Mouse (Mus musculus) adipocyte (in vitro differentiated cells): Measurements from ENCODE around the gene Pex11g.
A peak's percentile ranks its signal among the peaks of the same experiment; 100 is the strongest.

Experiments
- DNase-seq: peaks from one replicate; pipeline ENCODE4 v3.0.0-alpha.2; 2016; ENCODE audit warnings: low spot score

Pex11g gene

GRCm38 (mm10) chr8:3480221-3480785, 12.8 kb upstream of the Pex11g start:
- DNase-seq: peak; percentile 77

DNA sequence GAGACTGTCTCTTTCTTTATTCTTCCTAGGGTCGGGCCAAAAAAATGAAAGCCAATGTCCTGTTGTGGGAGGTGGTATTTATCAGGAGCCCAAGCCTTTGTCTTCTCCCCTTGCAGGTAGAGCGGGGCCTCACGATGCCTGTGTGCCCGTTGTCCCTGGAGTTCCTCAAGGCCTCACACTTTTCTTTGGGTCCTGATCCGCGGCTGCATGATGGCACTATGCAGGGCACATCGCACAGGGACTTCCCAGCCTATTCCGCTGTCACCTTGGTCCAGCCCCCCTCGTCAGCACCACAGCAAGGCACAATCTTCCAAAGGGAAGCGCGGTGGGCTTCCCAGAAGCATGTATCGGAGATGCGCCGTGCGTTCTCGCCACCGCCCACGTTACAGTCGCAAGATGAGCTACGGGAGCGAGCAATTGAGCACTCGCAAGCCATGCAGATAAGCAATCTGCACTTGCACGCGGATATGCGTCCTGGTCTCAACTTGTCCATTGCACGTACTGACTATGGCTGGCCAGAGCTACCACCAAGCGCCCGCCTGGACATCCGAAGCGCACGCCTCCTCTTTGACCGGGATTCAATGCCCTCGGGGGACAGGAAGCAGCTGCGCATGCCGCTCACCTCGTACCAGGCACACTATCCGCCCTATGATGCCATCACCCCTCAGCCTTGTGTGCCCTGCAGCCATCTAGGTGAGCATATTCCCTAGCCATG, 8.4 kb upstream of the Pex11g start:
- DNase-seq: no peak

GRCm38 (mm10) chr8:3470562-3470961, 3.1 kb upstream of the Pex11g start, which contains the start of gene Tex45:
Gene Tex45 (plus strand): TSS chr8:3470862.
- DNase-seq: no peak

DNA sequence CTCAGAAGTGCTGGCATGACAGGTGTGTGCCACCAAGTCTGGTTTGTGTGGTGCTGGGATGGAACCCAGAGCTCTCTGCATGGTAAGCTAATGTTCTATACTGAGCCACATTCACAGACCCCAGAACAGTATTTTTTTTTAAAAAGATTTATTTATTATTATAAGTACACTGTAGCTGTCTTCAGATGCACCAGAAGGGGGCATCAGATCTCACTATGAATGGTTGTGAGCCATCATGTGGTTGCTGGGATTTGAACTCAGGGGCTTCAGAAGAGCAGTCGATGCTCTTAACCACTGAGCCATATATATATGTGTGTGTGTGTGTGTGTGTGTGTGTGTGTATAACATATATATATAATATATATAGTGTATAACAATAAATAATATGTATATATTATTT, 1.4 kb upstream of the Pex11g start:
- DNase-seq: no peak

- DNase-seq: peak; percentile 31
Observed at GRCm38 (mm10) chr8:3467886-3468545, 536 bp upstream of the Pex11g start.

- peak; percentile 76 for DNase-seq
Observed at GRCm38 (mm10) chr8:3464309-3464708, 3.2 kb downstream of the Pex11g start.

GRCm38 (mm10) chr8:3463248-3463647, 4.2 kb downstream of the Pex11g start:
- DNase-seq: no peak

GRCm38 (mm10) chr8:3451992-3452391, 15.5 kb downstream of the Pex11g start:
- DNase-seq: no peak

DNA sequence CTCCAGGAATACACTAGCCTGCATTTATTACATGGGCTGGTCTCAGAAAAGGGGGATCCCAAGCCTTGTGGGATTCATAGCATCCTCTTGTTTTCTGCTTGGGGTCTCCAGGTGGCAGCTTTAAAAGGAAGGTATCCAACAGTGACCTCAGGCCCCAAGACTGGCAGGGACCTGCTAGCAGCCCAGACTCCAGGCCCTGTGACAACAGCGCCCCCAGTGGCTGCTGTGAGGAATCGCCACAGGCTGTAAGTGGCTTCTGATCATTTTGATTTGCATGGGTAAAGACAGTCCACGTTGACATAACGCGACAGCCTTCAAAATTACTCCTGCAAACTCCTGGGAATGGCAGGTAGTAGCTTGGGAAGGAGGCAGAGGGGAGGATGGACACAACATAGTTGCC, 16.8 kb downstream of the Pex11g start:
- peak; percentile 81 for DNase-seq

GRCm38 (mm10) chr8:3449226-3449625, 18.3 kb downstream of the Pex11g start:
- DNase-seq: no peak

- DNase-seq: peak; percentile 21
Observed at GRCm38 (mm10) chr8:3439510-3439909, 28.0 kb downstream of the Pex11g start.

DNA sequence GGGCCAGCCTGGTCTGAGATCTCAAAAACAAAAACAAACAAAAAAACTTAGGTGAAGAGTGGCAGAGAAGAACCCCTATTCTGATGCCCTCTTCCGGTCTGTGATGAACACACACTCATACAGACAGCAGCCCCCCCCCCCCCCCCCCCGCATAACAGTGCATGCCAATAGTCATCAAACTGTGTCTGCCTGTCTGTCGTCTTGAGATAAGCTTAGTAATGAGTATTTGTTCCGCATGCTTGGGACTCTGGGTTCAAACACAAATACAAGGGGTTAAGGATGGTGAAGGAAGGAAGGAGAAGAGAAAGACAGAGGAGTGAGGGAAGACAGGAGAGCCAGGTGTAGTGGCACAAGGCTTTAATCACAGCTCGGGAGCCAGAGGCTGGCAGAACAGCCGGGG, 31.0 kb downstream of the Pex11g start:
- no peak for DNase-seq

DNA sequence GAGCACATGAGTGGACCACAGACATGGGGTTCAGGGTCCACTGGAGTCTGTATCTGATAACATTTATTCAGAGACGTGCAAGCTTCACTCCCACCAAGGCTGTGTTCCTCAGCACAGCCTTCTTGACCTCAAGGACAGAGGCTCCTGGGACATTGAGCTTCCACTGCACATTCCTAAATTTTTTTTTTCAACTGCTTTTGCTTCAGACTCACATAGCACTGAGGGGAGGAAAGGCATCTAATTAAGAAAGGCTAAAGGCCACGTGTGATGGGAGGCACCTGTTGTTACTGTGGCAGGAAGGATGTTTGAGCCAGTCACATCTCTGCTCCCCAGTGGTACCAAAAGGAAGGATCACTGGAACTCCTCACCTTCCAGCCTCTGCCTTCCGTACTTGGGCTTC, 36.4 kb downstream of the Pex11g start:
- DNase-seq: no peak

DNA sequence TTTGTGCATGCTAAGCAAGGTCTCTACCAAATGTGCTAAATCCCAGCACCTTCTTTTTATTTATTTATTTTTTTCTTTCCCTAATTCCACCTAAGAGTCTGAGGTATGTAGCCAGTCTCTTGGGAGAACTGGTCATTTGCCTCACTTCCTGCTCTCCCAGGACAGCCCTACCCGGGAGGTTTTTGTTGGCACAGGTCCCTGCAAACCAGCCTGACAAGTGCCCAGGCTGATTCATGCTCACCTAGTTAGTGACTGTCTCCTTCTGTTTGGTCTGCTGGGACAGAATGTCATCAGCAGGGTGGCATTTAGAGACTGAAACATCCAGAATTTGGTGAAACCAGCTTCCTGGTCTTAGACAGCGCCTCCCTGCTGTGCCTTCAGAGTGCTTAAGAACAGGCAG, 37.5 kb downstream of the Pex11g start:
- DNase-seq: peak; percentile 80

DNA sequence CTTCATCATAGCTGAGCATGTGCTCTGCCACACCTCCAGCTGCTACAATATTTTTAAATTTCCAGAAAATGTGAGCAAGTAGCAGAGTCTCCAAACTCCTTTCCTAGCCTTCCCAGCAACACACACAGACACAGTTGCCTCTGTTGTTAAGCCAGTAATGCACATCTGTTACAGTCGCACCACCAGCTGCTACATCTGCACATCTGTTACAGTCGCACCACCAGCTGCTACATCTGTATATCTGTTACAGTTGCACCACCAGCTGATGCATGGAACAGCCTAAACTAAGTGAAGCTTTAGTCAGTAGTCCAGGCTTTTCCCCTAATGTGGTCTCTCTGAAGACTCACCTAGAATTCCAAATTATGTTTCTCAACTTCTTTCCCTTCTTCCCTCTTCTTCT, 39.1 kb downstream of the Pex11g start:
- DNase-seq: no peak

GRCm38 (mm10) chr8:3426211-3426610, 41.3 kb downstream of the Pex11g start:
- DNase-seq: no peak

GRCm38 (mm10) chr8:3425217-3425616, 42.3 kb downstream of the Pex11g start:
- no peak for DNase-seq

GRCm38 (mm10) chr8:3421507-3421906, 46.0 kb downstream of the Pex11g start:
- DNase-seq: no peak

DNA sequence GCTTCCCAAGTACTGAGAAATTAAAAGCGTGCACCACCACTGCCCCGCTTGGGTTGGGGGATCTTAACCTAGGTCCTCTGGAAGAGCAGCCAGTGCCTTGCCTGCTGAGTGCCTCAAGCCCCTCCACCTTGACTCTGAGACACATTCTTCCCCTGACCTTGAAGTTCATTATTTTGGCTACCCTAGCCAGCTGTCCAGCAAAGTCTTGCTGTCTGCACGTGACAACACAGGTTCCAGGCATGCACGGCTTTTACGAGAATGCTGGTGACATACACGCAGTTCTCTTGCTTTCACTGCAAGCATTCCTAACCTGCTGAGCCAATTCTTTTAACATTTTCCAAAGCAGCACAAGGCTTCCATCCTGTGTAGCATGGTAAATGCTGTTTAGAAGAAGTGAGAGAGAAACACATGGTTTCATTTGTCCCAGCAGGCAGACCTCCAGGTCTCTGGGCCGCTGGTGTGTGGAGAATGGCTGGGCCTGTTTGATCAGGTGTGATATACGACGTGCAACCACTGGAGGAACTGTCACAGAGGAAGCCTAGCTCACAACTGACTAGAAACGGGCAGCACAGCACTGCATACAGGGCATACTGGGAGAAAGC, 47.3 kb downstream of the Pex11g start:
- DNase-seq: peak; percentile 24

DNA sequence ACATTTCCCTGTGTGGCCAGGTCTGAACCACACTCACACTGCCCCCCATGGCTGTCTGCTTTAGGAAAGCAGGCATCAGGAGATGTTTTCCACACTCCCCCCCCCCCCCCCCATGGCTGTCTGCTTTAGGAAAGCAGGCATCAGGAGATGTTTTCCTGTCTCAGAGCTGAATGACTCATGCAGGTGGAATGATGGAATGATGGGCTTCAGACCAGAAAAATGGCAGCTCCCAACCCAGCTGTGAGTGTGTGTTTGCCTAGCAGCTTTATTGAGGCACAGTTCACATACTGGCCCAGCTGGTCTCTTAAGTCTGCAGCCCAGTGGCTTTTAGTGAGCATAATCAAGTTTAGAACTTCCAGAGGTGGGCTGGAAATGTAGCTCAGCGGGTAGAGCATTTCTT, 49.4 kb downstream of the Pex11g start:
- DNase-seq: peak; percentile 74

GRCm38 (mm10) chr8:3417455-3417854, 50.0 kb downstream of the Pex11g start:
- peak; percentile 70 for DNase-seq

DNA sequence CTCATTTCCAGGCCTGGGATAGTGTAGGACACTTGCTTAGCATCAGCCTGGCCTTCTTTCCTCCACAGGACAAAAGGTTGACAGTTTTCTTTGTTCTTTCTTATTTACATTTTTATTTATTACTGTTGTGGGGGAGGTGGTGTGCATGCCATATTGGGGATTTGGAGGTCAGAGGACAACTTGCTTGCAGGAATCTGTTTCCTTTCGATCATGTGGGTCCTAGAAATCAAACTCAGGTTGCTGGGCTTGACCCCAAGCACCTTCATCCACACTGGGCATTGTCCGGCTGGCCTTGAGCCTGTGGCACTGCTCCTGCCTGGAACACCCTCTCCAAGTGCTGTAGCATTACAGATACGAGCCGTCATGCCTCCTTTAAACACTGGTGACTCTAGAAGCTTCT, 50.6 kb downstream of the Pex11g start:
- DNase-seq: no peak

DNA sequence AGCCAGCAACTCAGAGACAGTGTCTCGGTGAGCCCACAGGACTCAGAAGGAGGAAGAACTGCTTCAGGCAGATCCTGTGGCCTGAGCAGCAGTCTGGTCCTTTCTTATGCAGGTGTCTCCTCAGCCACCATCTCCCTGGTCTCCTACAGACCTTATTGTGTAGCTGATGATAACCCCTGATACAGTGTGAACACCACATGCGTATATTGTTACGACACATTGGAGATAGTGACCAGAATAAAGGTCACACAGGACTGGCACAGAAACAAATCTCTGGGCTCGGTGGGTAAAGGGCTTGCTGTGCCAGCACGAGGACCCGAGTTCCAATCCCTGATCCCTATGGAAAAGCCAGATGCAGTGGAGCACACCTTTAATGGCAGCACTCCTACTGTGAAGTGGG, 51.8 kb downstream of the Pex11g start:
- DNase-seq: no peak
